Mouse (Mus musculus): ENCODE results near the gene Prc1. TPM values are rescaled to one million over a fixed set of nuclear protein-coding genes. Genes with fewer than 3 reads are reported as not detected.

The Prc1 gene
- polyA plus RNA-seq, 1 experiment from 2014 or later = 180 TPM

DNA sequence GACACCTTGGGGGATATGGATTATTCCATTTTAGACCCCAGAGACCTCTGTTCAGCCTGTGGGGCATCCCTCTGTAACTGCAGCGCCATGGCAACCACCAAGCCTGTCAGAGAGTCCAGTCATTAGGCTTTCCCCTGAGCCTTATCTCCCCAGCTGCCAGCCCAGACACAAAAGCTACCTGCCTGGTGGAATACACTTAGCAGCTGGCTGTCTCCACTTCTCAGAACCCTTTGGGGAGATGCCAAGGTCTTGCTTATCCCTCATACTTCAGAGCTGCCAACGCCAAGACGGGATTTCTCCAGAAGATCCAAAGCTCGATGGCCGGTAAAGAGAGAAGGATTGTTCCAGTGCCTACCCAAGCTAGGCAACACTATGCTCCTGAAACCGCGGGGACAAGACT is 47.5 kb downstream of the Prc1 start:
- Histone ChIP-seq H3K9me3 (no peaks in the 10 kb centered on the region), H3K27me3 (no peaks in the 10 kb centered on the region), H3K4me2 (replicated peaks) (0 out of 2 replicates have a peak overlapping the region, but pooled peaks have one; percentile 86), H3K36me3 (peaks cover 15% of the 10 kb centered on the region), H3K27ac (replicated peaks) (no peak overlapping the region), H3K4me3 (no peak overlapping the region), H3K4me1 (peaks cover 52% of the 10 kb centered on the region), H3K9ac (replicated peaks) (no peak overlapping the region)
- 74% methylated on average over 7 of the region's 7 CpGs for WGBS
- ATAC-seq (ENCODE audit: low FRiP score, low read depth) = no peak

- under 1% methylated on average over 25 of the region's 25 CpGs for WGBS
- H3K4me2 ChIP-seq (replicated peaks) = peak within 1 kb of the TSS; percentile 81
- peak within 1 kb of the TSS; percentile 75 for H3K27ac ChIP-seq (replicated peaks)
- peak within 1 kb of the TSS; percentile 80 for H3K9ac ChIP-seq (replicated peaks)
- no peaks in the 10 kb centered on the region for H3K9me3 ChIP-seq
- H3K4me1 ChIP-seq = peaks cover 48% of the 10 kb centered on the region
- no peaks in the 10 kb centered on the region for H3K27me3 ChIP-seq
- peak within 1 kb of the TSS; percentile 60 for H3K4me3 ChIP-seq
- peaks cover 4% of the 10 kb centered on the region; the same call in 1 of the 2 replicates for H3K36me3 ChIP-seq
- peak; percentile 9; the same call in 1 of the 2 replicates for ATAC-seq (ENCODE audit: low FRiP score, low read depth)
These were observed 48.6 kb downstream of the Prc1 start, which contains the start of gene Hddc3 for GRCm38 (mm10) chr7:80342858-80343257. Gene Hddc3, plus strand, starts transcription at chr7:80343104.

DNA sequence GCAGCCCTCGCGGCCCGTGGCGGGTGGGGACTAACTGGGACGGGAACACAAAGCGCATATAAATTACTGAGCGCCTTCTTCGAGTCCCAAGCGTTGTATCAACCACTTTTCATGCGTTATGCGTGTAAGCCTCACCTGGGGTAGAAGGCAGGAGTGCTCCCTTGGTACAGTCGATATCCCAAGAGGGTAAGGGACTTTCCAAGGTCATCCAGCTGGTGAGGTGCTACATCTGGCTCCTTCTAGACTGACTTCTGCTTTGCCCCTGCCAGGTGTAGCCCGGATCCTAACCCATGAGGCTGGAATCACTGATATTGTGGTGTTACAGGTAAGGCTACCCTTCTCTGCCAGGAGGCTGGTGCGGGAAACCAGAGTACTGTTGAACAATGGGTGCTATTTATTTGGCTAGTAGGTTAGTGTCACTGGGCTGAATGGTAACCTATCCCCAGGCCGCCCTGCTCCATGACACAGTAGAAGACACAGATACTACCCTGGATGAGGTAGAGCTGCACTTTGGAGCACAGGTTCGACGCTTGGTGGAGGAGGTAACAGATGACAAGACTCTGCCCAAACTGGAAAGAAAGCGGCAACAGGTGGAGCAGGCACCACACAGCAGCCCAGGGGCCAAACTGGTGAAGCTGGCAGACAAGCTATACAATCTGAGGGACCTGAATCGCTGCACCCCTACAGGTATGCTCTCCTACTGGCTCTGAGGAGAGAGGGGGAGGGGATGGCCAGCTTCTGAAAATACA is 49.2 kb downstream of the Prc1 start:
- H3K4me1 ChIP-seq = peaks cover 44% of the 10 kb centered on the region
- H3K4me2 ChIP-seq (replicated peaks) = peak overlapping the region; percentile 81
- peak overlapping the region; percentile 80 for H3K9ac ChIP-seq (replicated peaks)
- H3K4me3 ChIP-seq = peak overlapping the region; percentile 60
- ATAC-seq (ENCODE audit: low FRiP score, low read depth) = no peak
- no peaks in the 10 kb centered on the region for H3K9me3 ChIP-seq
- H3K27ac ChIP-seq (replicated peaks) = peak overlapping the region; percentile 75
- H3K36me3 ChIP-seq = peaks cover 3% of the 10 kb centered on the region; the same call in 1 of the 2 replicates
- WGBS = 28% methylated on average over 19 of the region's 19 CpGs
- no peaks in the 10 kb centered on the region for H3K27me3 ChIP-seq

GRCm38 (mm10) chr7:80346173-80346572 is 51.9 kb downstream of the Prc1 start:
- Histone ChIP-seq H3K36me3 (peaks cover 18% of the 10 kb centered on the region), H3K27ac (replicated peaks) (no peak overlapping the region), H3K9me3 (no peaks in the 10 kb centered on the region), H3K4me2 (replicated peaks) (no peak overlapping the region), H3K27me3 (no peaks in the 10 kb centered on the region), H3K9ac (replicated peaks) (no peak overlapping the region), H3K4me3 (no peak overlapping the region), H3K4me1 (peaks cover 24% of the 10 kb centered on the region)
- no peak for ATAC-seq (ENCODE audit: low FRiP score, low read depth)
- WGBS = 94% methylated on average over 9 of the region's 9 CpGs

GRCm38 (mm10) chr7:80346830-80347229 is 52.6 kb downstream of the Prc1 start:
- H3K4me2 ChIP-seq (replicated peaks) = no peak overlapping the region
- ATAC-seq (ENCODE audit: low FRiP score, low read depth) = no peak
- WGBS = 95% methylated on average over 5 of the region's 5 CpGs

DNA sequence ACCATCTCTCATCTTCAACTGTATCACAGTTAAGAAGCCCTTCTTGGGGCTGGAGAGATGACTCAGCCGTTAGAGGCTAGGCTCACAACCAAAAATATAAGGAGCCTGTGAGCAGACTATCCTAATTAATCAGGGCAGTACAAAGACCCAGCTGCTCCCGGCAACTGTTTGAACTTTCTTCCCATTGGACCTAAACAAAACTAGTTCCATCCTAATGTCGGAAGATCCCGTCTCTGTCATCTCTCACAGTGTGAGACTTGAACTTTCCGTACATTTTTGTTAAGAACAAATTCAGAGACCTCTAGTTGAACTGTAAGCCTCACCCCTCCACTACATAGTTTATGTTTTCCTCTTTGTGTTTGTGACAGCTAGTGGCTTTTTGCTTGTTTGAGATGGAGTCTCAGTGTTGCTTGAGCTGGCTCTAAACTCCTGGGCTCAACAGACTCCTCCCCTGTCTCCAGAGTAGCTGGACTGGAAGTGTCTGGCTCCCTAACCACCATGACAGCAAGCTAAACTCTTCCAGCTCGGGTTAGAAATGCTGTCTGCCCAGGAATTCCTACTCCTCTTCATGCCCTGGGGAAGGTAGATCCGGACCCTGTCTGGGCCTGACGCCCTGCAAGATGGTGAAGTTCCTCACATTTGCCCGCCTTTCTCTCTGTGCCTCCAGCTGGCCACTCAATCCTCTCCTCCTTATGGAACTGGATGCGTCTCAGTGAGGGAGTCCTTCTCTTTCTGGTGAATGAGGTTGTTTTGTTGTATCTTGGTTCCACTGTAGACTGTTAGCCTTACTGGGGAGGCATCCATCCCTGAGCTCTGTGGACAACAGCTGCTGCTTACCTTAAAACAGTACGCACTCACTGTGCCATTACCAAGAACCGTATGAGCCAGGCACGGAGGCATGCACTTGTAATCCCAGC is 53.7 kb downstream of the Prc1 start:
- H3K9me3 ChIP-seq = no peaks in the 10 kb centered on the region
- peak overlapping the region; percentile 46; the same call in 1 of the 2 replicates for H3K27ac ChIP-seq (replicated peaks)
- no peak overlapping the region for H3K4me2 ChIP-seq (replicated peaks)
- ATAC-seq (ENCODE audit: low FRiP score, low read depth) = no peak
- no peaks in the 10 kb centered on the region for H3K27me3 ChIP-seq
- H3K4me3 ChIP-seq = no peak overlapping the region
- peaks cover 33% of the 10 kb centered on the region for H3K36me3 ChIP-seq
- peaks cover 7% of the 10 kb centered on the region for H3K4me1 ChIP-seq
- H3K9ac ChIP-seq (replicated peaks) = no peak overlapping the region
- WGBS = 74% methylated on average over 13 of the region's 13 CpGs

More at GRCm38 (mm10) chr7:80346830-80347229, 52.6 kb downstream of the Prc1 start:
- Histone ChIP-seq H3K9ac (replicated peaks) (no peak overlapping the region), H3K27me3 (no peaks in the 10 kb centered on the region), H3K9me3 (no peaks in the 10 kb centered on the region), H3K4me3 (no peak overlapping the region), H3K27ac (replicated peaks) (no peak overlapping the region), H3K4me1 (peaks cover 17% of the 10 kb centered on the region), H3K36me3 (peaks cover 23% of the 10 kb centered on the region)

DNA sequence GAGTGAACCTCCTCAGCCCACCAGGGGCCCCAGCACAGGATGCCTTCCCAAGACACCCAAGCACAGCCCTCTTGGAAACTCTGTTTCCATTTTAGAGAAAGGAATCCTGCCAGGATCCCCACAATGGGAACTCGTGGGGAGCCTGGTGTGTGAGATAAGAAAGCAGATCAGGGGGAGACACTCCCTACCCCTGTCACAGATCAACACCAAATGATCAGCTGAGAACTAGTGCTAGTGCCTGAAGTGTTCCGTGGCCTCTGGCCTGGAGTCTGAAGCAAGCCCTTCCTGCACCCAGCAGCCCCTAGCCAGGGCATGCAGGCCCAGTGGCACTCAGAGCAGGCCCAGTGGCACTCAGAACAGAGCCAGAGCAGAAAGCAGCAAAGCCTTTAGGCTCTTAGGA is 56.6 kb downstream of the Prc1 start:
- Histone ChIP-seq H3K9ac (replicated peaks) (no peak overlapping the region), H3K9me3 (no peaks in the 10 kb centered on the region), H3K4me2 (replicated peaks) (no peak overlapping the region), H3K4me1 (no peaks in the 10 kb centered on the region), H3K27me3 (no peaks in the 10 kb centered on the region), H3K27ac (replicated peaks) (no peak overlapping the region), H3K36me3 (peaks cover 50% of the 10 kb centered on the region), H3K4me3 (no peak overlapping the region)
- no peak for ATAC-seq (ENCODE audit: low FRiP score, low read depth)
- 83% methylated on average over 2 of the region's 2 CpGs for WGBS

DNA sequence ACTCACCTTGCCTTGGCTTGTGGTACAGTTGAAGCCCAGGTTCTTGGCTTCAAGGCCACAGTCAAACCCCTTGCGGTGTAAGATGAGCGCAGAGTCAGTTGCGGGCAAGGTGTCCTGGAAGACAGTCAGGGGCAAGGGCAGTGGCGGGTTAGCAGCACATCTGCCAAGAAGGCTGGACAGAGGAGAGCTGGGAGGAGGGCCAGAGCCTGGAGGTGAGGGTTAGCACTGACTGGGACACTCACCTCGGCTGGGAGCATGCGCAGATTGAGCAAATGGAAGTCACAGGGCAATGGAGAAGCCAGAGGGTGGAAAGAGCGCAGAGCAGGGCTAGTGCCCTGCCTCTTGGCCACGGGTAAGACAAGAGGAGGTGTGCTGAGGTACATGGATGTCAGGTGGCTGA is 58.7 kb downstream of the Prc1 start:
- H3K36me3 ChIP-seq = peaks cover 70% of the 10 kb centered on the region
- H3K4me2 ChIP-seq (replicated peaks) = no peak overlapping the region
- H3K9ac ChIP-seq (replicated peaks) = 0 out of 2 replicates have a peak overlapping the region, but pooled peaks have one; percentile 13
- WGBS = 95% methylated on average over 8 of the region's 8 CpGs
- H3K4me3 ChIP-seq = no peak overlapping the region
- no peaks in the 10 kb centered on the region for H3K27me3 ChIP-seq
- peaks cover 12% of the 10 kb centered on the region for H3K4me1 ChIP-seq
- no peak for ATAC-seq (ENCODE audit: low FRiP score, low read depth)
- H3K9me3 ChIP-seq = no peaks in the 10 kb centered on the region
- no peak overlapping the region for H3K27ac ChIP-seq (replicated peaks)

DNA sequence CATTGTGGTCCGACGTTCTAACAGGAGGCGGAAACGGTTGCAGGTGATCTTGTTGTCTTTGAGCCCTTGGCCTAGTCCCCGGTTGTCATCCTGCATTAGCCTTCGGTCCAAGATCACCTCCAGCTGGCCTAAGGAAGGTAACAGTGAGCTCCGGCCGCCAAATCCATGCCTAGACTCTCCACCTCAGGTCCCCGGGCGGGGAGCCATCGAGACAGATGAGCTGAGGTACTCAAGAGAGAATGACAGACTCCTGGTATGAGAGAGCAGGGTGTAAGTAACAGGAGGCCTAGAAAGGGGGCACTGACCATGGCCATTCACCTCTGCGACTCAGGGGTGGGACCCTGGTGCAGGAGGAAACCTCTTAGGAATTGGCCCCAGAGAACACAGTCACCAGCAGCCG is 62.1 kb downstream of the Prc1 start:
- Histone ChIP-seq H3K4me1 (peaks cover 12% of the 10 kb centered on the region), H3K9ac (replicated peaks) (0 out of 2 replicates have a peak overlapping the region, but pooled peaks have one; percentile 28), H3K4me2 (replicated peaks) (no peak overlapping the region), H3K27me3 (no peaks in the 10 kb centered on the region), H3K27ac (replicated peaks) (peak overlapping the region; percentile 68; the same call in 1 of the 2 replicates), H3K9me3 (no peaks in the 10 kb centered on the region), H3K4me3 (no peak overlapping the region), H3K36me3 (peaks cover 84% of the 10 kb centered on the region)
- no peak for ATAC-seq (ENCODE audit: low FRiP score, low read depth)
- 88% methylated on average over 13 of the region's 13 CpGs for WGBS

GRCm38 (mm10) chr7:80357156-80357555 is 62.9 kb downstream of the Prc1 start:
- 24% methylated on average over 8 of the region's 8 CpGs for WGBS
- Histone ChIP-seq H3K27ac (replicated peaks) (peak overlapping the region; percentile 68), H3K4me1 (peaks cover 12% of the 10 kb centered on the region), H3K9ac (replicated peaks) (peak overlapping the region; percentile 28; the same call in 1 of the 2 replicates), H3K36me3 (peaks cover 86% of the 10 kb centered on the region), H3K9me3 (no peaks in the 10 kb centered on the region), H3K4me3 (no peak overlapping the region), H3K27me3 (no peaks in the 10 kb centered on the region), H3K4me2 (replicated peaks) (no peak overlapping the region)
- no peak for ATAC-seq (ENCODE audit: low FRiP score, low read depth)

DNA sequence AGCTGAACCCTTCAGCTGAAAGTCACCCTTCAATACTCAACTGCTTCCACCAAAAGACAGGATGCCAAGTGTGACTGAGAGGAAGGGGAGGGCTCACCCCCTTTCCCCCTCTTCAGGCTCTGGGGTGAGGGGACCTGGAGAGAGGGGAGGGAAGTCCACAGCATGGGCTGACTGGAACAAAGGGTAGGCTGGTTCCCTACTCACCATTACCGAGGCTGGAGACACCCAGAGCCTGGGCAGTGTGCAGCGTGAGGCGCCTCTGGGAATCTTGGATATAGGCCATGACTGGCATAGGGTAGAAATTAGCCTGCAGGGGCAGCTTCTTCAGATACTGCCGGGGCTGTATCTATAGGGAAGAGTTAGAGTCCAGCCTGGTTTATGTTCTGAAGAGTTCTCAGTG is 63.8 kb downstream of the Prc1 start:
- Histone ChIP-seq H3K27ac (replicated peaks) (no peak overlapping the region), H3K27me3 (no peaks in the 10 kb centered on the region), H3K9ac (replicated peaks) (no peak overlapping the region), H3K4me3 (no peak overlapping the region), H3K4me1 (peaks cover 12% of the 10 kb centered on the region), H3K9me3 (no peaks in the 10 kb centered on the region), H3K4me2 (replicated peaks) (no peak overlapping the region), H3K36me3 (peaks cover 86% of the 10 kb centered on the region)
- WGBS = 73% methylated on average over 4 of the region's 4 CpGs
- ATAC-seq (ENCODE audit: low FRiP score, low read depth) = no peak

- no peak for ATAC-seq (ENCODE audit: low FRiP score, low read depth)
These were observed 66.2 kb downstream of the Prc1 start for GRCm38 (mm10) chr7:80360435-80360834.

More at GRCm38 (mm10) chr7:80360435-80360834, 66.2 kb downstream of the Prc1 start:
- Histone ChIP-seq H3K27me3 (no peaks in the 10 kb centered on the region), H3K9ac (replicated peaks) (no peak overlapping the region), H3K36me3 (peaks cover 94% of the 10 kb centered on the region), H3K4me3 (no peak overlapping the region), H3K27ac (replicated peaks) (no peak overlapping the region), H3K9me3 (no peaks in the 10 kb centered on the region), H3K4me1 (peaks cover 12% of the 10 kb centered on the region), H3K4me2 (replicated peaks) (no peak overlapping the region)
- 79% methylated on average over 3 of the region's 3 CpGs for WGBS

Measured in midbrain, embryonic 12.5 days (tissue).